Mouse (Mus musculus): ENCODE data around the gene Zmat3.

Gene Zmat3

GRCm38 (mm10) chr3:32365546-32366245, at the start of gene Zmat3:
Gene Zmat3, minus strand, starts transcription at chr3:32366014.
- DNase-seq (ENCODE audit: low read depth, low spot score), result peak; percentile 56

GRCm38 (mm10) chr3:32414381-32414780, 48.6 kb upstream of the Zmat3 start:
- no peak for DNase-seq (ENCODE audit: low read depth, low spot score)

GRCm38 (mm10) chr3:32412502-32413044, 46.8 kb upstream of the Zmat3 start:
- no peak for DNase-seq (ENCODE audit: low read depth, low spot score)

GRCm38 (mm10) chr3:32408811-32409273, 43.0 kb upstream of the Zmat3 start:
- no peak for DNase-seq (ENCODE audit: low read depth, low spot score)

- DNase-seq (ENCODE audit: low read depth, low spot score), result no peak
Observed at GRCm38 (mm10) chr3:32406804-32407203, 41.0 kb upstream of the Zmat3 start.

GRCm38 (mm10) chr3:32405699-32406098, 39.9 kb upstream of the Zmat3 start:
- no peak for DNase-seq (ENCODE audit: low read depth, low spot score)

GRCm38 (mm10) chr3:32402990-32403885, 37.4 kb upstream of the Zmat3 start:
- no peak for DNase-seq (ENCODE audit: low read depth, low spot score)

- no peak for DNase-seq (ENCODE audit: low read depth, low spot score)
Observed at GRCm38 (mm10) chr3:32401591-32401990, 35.8 kb upstream of the Zmat3 start.

GRCm38 (mm10) chr3:32399931-32400330, 34.1 kb upstream of the Zmat3 start:
- no peak for DNase-seq (ENCODE audit: low read depth, low spot score)

GRCm38 (mm10) chr3:32399381-32399780, 33.6 kb upstream of the Zmat3 start:
- DNase-seq (ENCODE audit: low read depth, low spot score), result no peak

- DNase-seq (ENCODE audit: low read depth, low spot score), result no peak
Observed at GRCm38 (mm10) chr3:32398623-32399022, 32.8 kb upstream of the Zmat3 start.

GRCm38 (mm10) chr3:32398175-32398538, 32.3 kb upstream of the Zmat3 start:
- DNase-seq (ENCODE audit: low read depth, low spot score), result no peak

GRCm38 (mm10) chr3:32397461-32398174, 31.8 kb upstream of the Zmat3 start, which contains the start of gene Pik3ca:
Gene Pik3ca, plus strand, starts transcription at chr3:32397671.
- DNase-seq (ENCODE audit: low read depth, low spot score), result no peak

GRCm38 (mm10) chr3:32396794-32397460, 31.1 kb upstream of the Zmat3 start:
- DNase-seq (ENCODE audit: low read depth, low spot score), result peak; percentile 99

GRCm38 (mm10) chr3:32395771-32396551, 30.1 kb upstream of the Zmat3 start:
- no peak for DNase-seq (ENCODE audit: low read depth, low spot score)

- DNase-seq (ENCODE audit: low read depth, low spot score), result no peak
Observed at GRCm38 (mm10) chr3:32393986-32394385, 28.2 kb upstream of the Zmat3 start.

- no peak for DNase-seq (ENCODE audit: low read depth, low spot score)
Observed at GRCm38 (mm10) chr3:32392841-32393240, 27.0 kb upstream of the Zmat3 start.

GRCm38 (mm10) chr3:32381556-32381955, 15.7 kb upstream of the Zmat3 start:
- no peak for DNase-seq (ENCODE audit: low read depth, low spot score)

GRCm38 (mm10) chr3:32379891-32380290, 14.1 kb upstream of the Zmat3 start:
- no peak for DNase-seq (ENCODE audit: low read depth, low spot score)

- DNase-seq (ENCODE audit: low read depth, low spot score), result no peak
Observed at GRCm38 (mm10) chr3:32373236-32373635, 7.4 kb upstream of the Zmat3 start.
